8 mouse cellular contexts compared by ENCODE assay signal in the genomic region with DNA sequence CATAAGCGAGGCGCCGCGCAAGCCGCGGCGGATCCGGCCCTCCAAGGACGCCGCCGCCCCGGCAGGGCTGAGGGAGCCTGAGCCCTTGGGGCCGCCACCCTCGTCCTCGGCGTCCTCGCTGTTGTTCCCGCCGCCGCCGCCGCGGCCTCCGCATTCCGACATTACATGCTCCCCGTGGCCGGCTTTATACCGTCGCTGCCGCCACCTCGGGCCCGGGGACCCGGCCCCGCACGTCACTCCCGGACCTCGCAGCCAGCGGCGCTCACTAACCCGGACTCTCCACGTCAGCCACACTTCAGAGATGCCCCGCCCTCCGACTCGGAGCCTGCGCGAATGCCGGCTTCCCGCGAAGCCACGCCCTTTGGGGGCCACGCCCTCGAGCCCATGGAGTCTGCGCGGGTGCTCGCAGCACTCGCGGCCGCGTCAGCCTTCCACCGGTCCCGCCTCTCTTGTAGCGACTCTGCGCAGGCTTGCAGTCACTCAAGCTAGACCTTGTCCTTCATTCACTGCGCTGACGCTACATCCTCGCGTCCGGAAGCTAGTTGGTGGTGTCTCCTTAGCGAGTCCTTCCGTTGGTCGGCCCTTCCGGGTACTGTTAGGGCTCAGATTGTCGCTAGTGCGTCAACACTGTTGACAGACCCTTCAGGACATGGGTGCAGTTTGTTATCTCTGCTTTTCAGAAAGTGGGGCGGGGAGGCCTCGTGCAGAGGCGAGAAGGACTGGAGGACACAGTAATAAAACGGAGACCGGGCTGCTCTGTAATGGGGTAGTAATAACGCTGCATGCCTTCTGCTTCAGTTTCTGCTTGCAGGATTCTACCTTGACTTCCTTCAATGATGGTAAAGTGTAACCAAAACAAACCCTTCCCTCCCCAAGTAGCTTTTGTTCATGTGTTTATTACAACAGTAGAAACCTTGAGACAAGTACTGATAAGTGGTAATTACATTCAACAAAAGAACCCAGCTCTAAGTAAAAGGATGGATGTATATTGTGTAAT. TPM values are rescaled to one million over a fixed set of nuclear protein-coding genes. Genes with fewer than 3 reads are reported as not detected.
DNase-seq lines count a peak whose midpoint lies in the region; ATAC-seq lines count a peak whose summit lies in the region.

A gene (minus strand): TSS at position 303 of the 997 bp plus-strand sequence.

- peak; percentile 92 for ATAC-seq in megakaryocyte progenitor cell, adult 5-6 weeks (replicated peaks; ENCODE audit: poor library complexity)

- peak; percentile 99 for DNase-seq in adipocyte (ENCODE audit: low spot score)
- DNase-seq in embryo, embryonic 10 days (ENCODE audit: low spot score): peak; percentile 99
- peak; percentile 99 for DNase-seq in gastrocnemius, postnatal 10 days
- DNase-seq in induced T-regulatory cell, adult 2 months (ENCODE audit: low read depth): peak; percentile 99
- peak; percentile 96 to 99 for DNase-seq in left cerebral cortex, adult 9 months (ENCODE audit: low spot score in 2 of 2)
- DNase-seq in right cerebral cortex, postnatal 14 days: peak; percentile 99
- DNase-seq in urinary bladder, postnatal 36 days (ENCODE audit: low spot score in 2 of 2): peak; percentile 100

RNA-seq across cellular contexts. Expression of the gene that starts here (rescaled TPM):
- total RNA-seq in gastrocnemius, postnatal 10 days (2021): 10 to 100 TPM in 1 of 2 experiments, 1 to 10 TPM in 1; 9.3 to 14.1 TPM
- total RNA-seq in megakaryocyte progenitor cell, adult 5-6 weeks (2015): 50.0 and 55.9 TPM in 2 replicates
- total RNA-seq in megakaryocyte progenitor cell, adult 5-6 weeks (2017): 36.1 and 39.0 TPM in 2 replicates

Comparison
In these comparisons a context has a peak if more than half of its experiments do, and no peak if none do; other contexts are left out.
1. Peak in every context shown above with its lines: DNase-seq and ATAC-seq.